Mouse (Mus musculus) left cerebral cortex, postnatal 4 days (tissue): ENCODE data around the gene Sc5d. TPM values are rescaled to one million over a fixed set of nuclear protein-coding genes. Genes with fewer than 3 reads are reported as not detected.

ENCODE experiments used
- DNase-seq: peaks from one replicate; pipeline ENCODE4 v3.0.0-alpha.2; 2022
- intact Hi-C: fragments of 180-260 bp; cut with DNase I; formaldehyde crosslinking; loops from one replicate; pipeline ENCODE4 v1.15.1; 2025
- total RNA-seq, 2 experiments: library from RNA; stranded (reverse); gene quantifications; 2 replicates each; pipeline ENCODE4 v1.2.3; 2021

Gene Sc5d
- total RNA-seq, 2 experiments from 2014 or later: 64.0 to 65.0 TPM

DNA sequence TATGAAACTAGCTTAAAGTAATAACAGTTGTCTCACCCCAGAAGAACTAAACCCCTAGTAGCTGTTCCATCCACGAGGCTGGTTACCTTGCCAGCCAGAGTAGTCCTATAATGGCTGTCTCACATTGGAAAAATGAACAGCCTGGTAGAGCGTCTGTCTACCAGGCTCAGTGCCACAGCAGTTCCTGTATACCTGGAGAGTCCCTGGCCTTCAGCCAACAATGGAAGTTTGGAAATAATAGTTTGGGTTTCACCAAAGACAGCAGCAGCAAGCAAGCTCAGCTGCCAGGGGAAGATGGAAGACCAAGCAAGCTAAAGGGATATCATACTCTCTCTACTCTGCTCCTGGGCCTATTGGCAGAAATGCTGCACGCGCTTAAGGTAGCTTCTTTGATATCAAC lies 1.3 kb upstream of the Sc5d start:
- intact Hi-C loops: no loop called here
- peak; percentile 9 for DNase-seq

DNA sequence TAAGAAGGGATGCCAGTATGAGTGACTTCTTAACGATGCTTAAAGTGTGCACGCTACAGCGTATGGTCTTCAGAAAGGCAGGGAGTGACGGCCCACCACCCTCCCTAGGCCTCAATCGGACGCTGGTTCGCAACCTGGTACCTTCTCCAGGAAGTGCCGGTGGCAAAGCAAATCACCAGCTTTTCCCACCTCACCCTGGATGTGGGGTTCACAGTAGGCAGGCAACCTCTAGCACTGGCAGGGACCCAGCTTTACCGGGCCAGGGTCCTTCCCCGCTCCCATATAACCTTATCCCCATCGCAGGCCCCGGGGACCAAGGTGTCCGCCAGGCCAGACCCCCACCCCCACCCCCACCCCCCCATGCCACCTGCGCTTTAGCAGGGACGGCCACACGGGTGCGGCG lies 346 bp downstream of the Sc5d start:
- DNase-seq: no peak
- intact Hi-C loops: no loop called here

DNA sequence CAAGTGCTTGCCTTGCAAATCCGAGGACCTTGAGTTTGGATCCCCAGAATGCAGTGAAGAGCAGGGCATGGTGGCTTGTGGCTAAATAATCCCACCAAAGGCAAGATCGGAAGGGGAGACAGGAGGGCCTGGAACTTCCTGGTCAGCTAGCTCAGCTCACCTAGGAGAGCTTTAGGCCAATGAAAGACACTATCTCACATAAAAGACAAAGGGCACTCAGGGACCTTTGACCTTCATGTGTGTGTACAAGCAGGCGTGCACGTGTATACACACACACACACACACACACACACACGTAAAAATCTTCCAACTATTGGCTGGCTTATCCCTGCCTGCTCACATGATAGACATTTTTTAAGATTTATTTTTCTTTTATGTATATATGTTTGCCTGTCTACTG lies 3.6 kb downstream of the Sc5d start:
- intact Hi-C loops: no loop called here
- no peak for DNase-seq

DNA sequence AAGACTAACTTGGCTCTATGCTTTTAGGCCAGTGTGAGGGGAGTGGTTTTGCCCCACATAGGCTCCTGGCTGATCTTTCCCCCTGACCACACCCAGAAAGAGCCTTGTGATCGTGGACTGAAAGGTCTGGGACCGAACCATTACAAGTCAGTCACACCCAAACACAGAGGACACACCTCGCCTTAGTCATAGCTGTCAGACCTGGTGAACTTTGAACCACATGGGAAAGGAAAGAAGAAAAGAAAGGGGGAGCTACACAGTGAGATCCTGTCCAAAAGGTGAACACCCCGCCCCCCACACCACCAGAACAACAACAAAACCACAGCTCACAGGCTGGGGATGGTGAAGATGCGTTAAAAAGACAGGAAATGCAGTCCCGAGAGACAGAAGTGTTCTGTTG lies 14.9 kb downstream of the Sc5d start:
- DNase-seq: no peak
- intact Hi-C loops: no loop called here

DNA sequence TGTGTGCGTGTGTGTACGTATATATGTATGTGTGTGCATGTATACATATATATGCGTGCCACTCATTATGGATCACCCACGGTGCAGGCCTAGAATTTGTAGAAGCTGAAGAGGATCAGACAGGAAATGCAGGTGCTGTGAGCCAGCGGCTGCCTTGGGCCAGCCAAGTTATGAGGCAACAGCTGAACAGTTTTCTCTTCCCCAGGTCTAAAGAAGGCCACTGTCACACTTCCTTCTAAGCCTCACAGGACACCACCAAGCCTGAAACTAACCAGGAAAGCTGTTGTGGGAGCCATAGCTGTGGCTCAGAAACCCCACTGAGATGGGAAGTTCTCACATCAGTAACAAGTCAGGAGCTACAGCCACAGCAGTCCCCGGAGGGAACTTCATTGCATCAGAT lies 17.4 kb downstream of the Sc5d start:
- intact Hi-C loops: no loop called here
- no peak for DNase-seq

DNA sequence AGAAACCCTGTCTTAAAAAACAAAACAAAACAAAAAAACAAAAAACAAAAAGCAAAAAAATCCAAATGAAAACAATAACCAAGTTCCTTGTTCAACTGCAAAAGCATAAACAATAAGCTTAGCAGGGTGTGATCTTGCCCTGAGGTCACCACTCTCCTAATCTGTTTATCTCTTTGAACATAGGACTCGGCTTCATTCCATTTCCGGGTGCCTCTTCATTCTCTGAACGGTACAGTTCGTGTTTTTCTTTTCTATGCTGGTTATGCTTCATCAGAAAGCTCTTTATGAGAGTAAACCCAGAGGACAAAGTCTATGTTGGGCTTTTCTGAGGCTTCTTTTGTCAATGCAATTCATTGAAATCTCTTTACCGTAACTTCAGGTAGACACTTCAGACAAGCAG lies 19.9 kb downstream of the Sc5d start:
- no peak for DNase-seq
- intact Hi-C loops: loop anchor here (5.0 kb wide), 2 partner anchors 122 to 242 kb away; partner anchors contain the start of gene Sorl1

DNA sequence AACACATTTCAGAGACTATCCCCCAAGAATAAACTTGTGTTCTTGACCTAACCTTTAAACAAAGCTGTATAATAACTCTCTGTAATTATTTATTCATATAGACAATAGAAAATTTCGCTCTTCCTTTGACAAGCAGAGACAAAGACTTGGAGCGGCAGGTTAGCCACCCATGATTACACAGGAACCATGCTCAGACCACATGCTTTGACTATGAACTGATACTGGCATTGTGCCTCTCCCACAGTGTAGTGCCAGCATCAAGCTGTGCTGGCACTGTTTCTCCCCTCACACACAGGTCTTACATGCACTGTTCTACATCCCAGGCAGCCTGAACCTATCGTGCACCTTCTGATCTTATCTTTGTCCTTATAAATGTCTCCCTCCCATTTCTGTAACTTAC lies 23.0 kb downstream of the Sc5d start:
- peak; percentile 64 for DNase-seq
- intact Hi-C loops: loop anchor here (5.0 kb wide), 2 partner anchors 119 to 239 kb away; partner anchors contain the start of gene Sorl1

DNA sequence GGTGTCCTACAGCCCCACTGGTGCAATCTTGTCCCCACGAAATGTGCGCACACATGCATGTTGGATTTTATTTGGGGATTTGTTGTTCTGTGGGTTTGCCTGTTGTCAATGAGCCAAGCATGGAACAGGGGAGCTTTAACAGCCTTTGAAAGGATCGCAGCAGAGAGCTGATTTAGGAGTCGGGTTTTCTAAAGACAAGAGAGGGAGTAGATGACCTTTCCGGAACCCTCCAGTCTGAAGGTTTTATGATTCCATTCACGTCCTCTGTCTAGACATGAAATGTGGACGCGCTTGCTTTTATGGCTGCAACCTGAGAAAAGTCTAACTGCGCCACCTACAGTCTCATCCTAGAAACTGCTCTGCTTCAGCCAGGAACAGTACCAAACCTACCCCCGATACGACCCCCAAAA lies 23.5 kb downstream of the Sc5d start:
- DNase-seq: peak; percentile 66
- intact Hi-C loops: loop anchor here (5.0 kb wide), 2 partner anchors 118 to 238 kb away; partner anchors contain the start of gene Sorl1

DNA sequence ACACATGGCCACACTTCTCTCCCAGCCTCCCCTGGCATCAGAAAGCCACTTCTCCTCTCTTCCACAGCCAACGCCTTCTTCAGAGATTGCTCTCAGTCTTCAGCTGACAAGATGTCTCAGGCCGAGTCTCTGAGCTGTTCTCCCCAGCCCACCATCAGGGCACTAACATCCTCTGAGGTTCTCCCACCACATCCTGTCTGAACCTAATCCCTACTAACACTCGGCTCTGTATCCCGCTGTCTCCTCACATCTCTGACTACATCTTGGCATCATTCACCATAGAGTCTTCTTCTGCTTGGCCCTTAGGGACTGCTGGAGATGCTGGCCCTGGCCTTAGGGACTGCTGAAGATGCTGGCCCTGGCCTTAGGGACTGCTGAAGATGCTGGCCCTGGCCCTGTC lies 25.2 kb downstream of the Sc5d start:
- intact Hi-C loops: no loop called here
- DNase-seq: no peak

DNA sequence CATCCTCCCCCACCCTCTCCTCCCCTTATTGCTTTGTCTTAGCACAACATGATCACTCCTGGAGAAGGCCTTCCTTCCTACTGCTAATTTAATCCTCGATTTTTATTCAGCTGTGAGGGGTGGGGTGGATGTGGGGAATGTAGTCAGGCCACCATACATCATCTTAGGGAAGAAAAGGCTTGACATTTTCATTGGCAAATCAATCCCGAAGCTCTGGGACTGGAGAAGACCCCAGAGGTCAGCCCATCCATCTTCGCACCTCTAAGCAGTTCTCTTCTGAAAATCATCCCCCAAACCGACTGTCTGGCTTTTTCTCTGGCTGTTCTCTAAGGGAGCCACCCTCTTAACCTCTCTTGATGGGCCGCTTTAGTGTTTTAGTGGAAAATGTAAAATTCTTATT lies 32.9 kb downstream of the Sc5d start:
- DNase-seq: no peak
- intact Hi-C loops: no loop called here

DNA sequence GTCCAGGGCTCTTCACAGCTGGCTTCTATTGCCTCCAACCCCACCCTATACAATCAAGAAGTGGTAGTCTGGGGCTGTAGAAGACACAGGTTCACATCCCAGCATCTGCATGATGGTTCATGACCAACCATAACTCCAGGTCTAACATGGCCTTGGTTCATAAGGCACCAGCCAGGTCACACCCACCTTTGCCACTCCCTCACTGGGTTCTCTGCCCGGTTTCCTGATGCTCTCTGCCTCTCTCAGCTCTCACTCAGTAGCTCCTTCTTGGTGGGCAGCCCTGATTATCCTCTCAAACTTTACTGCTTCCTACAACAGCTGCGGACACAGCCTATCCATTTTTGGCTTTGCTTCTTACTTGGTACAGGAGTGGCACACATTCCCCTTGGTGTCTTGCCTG lies 33.7 kb downstream of the Sc5d start:
- intact Hi-C loops: no loop called here
- no peak for DNase-seq

DNA sequence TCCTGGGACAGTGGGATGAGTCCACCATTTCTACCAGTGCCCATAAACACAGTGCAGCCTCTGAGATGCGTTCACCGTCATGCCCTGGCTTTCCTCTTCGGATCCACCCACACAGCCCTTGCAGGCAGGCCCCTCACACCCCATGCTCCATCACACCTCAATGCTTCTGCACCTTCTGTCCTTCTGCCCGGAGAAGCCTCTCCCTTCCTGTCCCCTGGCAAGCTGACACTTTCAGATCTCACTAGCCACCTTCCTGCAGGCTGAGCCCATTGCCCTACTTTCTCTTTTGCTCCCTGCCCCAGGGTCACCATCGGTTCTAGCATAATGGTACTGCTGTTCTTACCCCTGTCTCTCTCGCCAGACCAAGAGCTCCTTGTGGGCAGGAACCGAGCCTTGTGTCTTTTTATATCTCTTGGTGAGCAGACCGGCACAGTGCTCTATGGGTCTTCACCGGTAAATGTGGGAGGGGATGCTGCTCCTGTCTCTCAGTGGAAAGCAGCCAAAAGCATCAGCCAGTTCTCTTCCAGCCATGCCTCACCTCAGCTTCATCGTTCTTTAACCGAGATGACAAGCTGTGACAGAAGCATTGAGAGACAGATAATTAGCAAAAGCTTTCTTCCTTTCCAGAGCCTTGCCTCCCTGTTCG lies 34.5 kb downstream of the Sc5d start:
- intact Hi-C loops: no loop called here
- DNase-seq: peak; percentile 34

DNA sequence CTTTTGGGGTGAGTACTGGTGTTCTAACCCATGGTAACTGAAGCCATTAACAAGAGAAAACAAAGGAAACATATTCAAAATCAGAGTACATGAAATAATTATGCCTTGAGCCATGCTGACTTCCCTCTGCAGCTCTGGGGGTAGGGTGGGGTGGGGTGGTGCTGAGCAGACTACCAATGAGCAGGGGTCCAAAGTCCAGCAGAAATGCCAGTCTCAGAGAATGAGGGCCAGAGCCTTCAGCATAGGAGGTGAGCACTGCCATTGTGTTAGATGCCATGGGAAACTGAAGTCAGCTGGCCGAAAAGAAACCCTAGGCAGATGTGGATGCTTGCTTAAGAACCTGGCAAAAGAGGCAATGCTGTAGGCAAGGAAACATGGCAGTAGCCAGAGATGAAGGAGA lies 36.3 kb downstream of the Sc5d start:
- no peak for DNase-seq
- intact Hi-C loops: no loop called here

DNA sequence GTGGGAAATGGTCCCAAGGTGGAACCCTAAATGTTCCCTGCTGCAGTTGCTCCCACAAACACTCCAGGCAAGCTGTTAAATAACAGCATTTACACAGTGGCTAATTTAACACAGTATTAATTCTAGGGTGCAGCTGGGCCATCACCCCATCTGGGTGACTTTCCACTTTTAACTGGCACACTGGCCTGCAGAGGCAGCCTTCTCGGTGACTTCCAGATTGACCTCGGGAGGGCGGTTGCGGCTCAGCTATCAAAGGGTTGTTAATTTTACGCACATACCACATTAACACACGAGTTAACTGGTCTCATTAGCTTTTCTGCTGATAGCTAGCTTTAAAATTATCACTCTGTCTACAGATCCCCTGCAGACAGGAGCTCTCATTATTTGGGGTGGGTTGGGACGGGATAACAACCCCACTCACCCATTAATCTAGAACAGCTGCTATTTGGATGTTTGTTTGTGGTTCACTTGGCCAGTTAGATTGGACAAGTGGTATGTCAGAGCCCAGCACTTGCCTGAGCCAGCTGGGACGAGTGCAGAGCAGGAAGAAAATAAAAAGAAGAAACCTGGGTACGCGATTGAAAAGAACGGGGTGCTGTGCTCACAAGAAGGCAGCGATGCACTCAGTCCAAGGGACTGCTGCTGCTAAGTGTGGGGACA lies 44.9 kb downstream of the Sc5d start:
- intact Hi-C loops: no loop called here
- no peak for DNase-seq

DNA sequence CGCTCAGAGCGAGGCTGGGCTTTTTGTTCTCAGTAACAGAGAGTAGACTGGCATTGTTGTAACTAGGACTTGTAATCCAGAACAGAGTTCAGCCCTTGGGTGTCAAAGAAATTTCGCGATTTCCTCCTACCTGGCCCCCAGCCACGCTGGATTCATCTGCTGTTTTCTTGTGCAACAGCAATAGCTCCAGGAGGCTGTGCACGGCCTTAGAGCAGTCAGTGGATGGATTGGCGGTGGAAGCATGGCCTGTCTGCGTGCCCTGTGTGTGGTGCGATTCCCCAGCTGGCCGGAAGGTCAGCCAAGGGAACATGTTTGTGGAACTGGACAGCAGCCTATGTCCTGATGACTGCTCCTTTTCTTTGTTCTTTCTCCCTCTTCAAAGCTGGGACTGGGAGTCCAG lies 46.4 kb downstream of the Sc5d start:
- peak; percentile 36 for DNase-seq
- intact Hi-C loops: no loop called here

DNA sequence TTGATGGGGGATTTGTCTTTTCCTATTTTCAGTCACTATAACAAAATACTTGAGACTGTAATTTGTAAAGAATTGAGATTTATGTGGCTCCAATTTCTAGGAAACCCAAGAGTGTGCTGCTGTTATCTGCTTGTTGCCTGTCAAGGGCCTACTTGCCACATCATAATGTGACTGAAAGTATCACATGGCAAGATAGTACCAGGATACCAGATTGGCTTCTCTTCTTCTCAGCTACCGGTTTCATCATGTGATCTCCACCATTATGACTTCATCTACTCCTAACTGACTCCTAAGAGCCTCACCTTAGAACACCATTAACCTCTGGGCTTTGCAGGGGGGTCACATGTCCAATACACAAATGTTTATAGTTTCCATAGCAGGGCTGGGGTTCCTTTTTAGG lies 49.9 kb downstream of the Sc5d start:
- DNase-seq: no peak
- intact Hi-C loops: no loop called here

DNA sequence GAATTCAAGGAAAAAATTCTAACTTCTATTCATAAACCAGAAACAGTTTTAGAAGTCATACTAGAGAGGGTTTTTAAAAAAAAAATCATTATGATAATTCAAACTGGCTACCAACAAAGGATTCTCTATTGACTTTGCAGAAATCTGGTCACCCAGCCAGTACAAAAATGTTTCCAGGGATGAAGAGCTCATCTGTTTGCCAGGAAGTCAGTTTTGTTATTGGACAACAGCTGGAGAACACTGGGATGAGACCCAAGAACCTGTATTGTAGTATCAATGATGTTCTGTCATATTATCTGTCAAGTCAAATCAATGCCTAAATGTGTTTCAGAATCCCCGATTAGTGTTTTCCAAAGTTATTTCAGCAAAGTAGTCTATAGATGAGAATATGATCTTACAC lies 50.9 kb downstream of the Sc5d start:
- intact Hi-C loops: no loop called here
- DNase-seq: no peak

DNA sequence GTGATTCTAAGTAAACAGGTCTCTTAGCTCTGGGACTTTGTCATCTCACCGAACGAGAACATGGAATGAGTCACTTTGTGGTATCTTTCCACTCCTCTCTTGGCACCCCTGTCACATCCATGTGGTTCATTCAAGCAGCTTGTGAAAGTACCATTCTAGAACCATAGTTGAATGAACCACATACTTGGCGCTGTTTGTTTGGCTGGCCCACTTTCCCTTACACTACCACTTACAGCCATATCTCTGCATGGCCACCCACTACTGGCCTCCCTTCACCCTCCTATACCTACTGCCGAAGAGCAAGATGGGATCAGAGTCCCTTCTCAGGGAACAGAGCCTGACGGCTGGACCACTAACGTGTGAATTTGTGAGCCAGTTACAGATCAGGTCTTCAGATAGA lies 54.4 kb downstream of the Sc5d start:
- intact Hi-C loops: no loop called here
- no peak for DNase-seq

DNA sequence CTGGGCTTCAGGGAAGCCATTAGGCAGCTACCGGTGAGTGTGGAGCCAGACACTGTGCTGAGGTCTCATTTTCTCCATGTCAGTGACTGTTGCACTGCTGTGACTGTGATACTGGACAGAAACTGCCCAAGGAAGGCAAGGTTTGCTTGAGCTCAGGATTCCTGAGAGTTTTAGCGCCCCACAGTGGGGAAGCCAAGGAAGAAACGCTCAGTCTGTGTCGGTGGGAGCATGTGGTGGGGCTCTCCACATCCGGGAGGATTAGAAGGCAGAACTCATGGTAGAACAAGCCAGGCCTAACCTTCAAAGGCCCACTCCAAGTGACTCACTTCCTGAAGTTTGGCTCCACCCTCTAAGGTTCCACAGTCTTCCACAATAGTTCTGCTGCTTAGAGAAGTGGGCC lies 55.6 kb downstream of the Sc5d start:
- intact Hi-C loops: no loop called here
- peak; percentile 71 for DNase-seq

DNA sequence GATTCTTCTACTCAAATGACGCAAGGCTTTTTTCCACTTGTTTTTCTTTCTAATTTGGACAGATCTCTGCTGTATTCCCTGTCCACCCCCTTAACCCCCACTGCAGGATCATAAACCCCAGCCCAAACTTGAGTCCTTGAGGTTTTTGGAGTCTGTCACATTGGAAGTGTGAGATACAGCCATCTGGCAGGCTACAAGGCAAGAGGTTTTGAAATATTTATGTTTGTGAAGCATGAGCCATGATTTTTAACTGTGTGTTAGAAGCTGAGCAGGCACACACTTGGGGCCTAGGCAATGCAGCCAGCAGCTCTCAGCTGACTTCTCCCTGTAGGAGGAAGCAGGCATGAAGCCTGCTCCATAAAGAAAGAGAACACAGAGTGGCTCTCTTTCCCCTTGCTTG lies 57.3 kb downstream of the Sc5d start:
- intact Hi-C loops: no loop called here
- DNase-seq: no peak

DNA sequence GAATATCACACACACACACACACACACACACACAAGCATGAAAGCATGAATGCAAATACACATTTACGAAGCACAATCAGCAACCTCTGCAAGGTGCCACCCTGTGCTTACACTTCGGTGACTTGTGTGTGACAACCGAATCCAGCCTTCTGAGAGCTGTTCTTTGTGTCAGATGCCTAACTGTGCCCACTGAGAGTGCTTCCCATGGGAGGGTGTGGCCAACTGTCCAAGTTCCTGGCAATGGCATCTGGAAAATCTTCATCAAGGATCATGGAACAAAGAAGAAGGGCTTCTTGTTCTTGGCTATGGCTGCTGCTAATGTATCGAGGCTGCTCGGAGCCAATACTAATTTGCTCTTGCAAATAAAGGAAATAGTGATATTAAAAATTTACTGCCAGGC lies 61.8 kb downstream of the Sc5d start:
- DNase-seq: no peak
- intact Hi-C loops: no loop called here
